In the genomic region with DNA sequence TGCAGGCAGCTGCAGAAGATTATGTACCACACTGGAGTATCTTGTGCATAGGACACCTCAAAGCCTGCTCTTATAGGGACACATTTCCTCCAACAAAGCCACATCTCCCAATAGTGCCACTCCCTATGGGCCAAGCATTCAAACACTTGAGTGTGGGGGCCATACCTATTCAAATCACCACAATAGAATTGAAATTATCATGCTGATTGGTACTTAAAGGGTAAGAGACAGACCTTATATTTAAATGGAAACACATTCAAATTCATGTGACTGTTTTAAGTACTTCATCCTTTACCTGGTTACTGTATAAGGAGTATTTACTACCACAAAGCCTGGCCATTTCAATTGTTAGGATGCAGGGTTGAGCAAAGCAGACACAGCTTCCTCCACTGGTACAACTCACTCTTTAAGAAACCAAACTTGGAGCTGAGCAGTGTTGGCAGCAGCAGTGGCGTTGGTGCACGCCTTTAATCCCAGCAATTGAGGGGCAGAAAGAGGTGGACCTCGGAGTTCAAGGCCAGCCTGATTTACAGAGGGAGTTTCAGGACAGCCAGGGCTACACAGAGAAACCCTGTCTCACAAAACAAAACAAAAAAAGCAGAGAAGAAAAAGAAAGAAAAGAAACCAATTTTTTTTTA, we compare ENCODE assay signal across 14 mouse cellular contexts. TPM values are rescaled to one million over a fixed set of nuclear protein-coding genes. Genes with fewer than 3 reads are reported as not detected.
"Had no signal": no experiment of that assay in that cellular context is flagged by ENCODE, and none has a peak within 500 bp of the region (broad histone marks: within the 10 kb centered on the region; RNA-seq: fewer than 3 reads in every experiment).

No protein-coding gene starts in this region.

- H3K9me3 ChIP-seq: limb, embryonic 13.5 days; neural tube, embryonic 15.5 days had no signal

- H3K4me3 ChIP-seq: limb, embryonic 13.5 days; myocyte; neural tube, embryonic 15.5 days had no signal

- DNase-seq: kidney, postnatal 36 days; layer of hippocampus, adult 9-11 months; left cerebral cortex, postnatal 4 days; lung, adult 18-20 months; midbrain, embryonic 14.5 days; right cerebral cortex, adult 18-20 months; right cerebral cortex, postnatal 25 days; thymus, postnatal 36 days had no signal

- H3K27me3 ChIP-seq: limb, embryonic 13.5 days; neural tube, embryonic 15.5 days had no signal

- H3K27ac ChIP-seq: kidney, postnatal 0 days; limb, embryonic 13.5 days; liver, embryonic 14.5 days; neural tube, embryonic 15.5 days had no signal

- H3K9ac ChIP-seq: limb, embryonic 13.5 days; liver, embryonic 14.5 days; neural tube, embryonic 15.5 days had no signal

- H3K4me1 ChIP-seq: limb, embryonic 13.5 days; neural tube, embryonic 15.5 days had no signal

RNA-seq across cellular contexts. Expression of a gene that starts 40.6 kb away (rescaled TPM):
- total RNA-seq: megakaryocyte-erythroid progenitor cell, adult 5-6 weeks had no signal
